Mouse (Mus musculus) megakaryocyte progenitor cell, adult 5-6 weeks (primary cell): ENCODE data around the gene Cnga4. TPM values are rescaled to one million over a fixed set of nuclear protein-coding genes. Genes with fewer than 3 reads are reported as not detected.
"Not testable (repeated sequence)": the region's sequence is repeated elsewhere in the genome, so short reads cannot be mapped to it uniquely, and the experiment has no call there.

Source experiments
- ATAC-seq: replicated peaks from 2 replicates; pipeline ENCODE4 v1.8.0; 2016; ENCODE audit warnings: mild to moderate bottlenecking, moderate TSS enrichment, inconsistent platforms; ENCODE audit not compliant: poor library complexity
- total RNA-seq, 2 experiments: library from RNA; stranded (forward) in 1 of 2; stranded (reverse) in 1 of 2; fragments of 157-497, 149-512 nt in 1 of 2; fragments of 200-1000 nt in 1 of 2; gene quantifications; 2 replicates each; pipeline versions ENCODE4 v1.2.3 to v1.2.4; 2015 to 2017

Gene Cnga4
- 0.07 TPM in 1 of 2 replicates, not detected in the other for total RNA-seq (2015)
- not detected in 2 replicates for total RNA-seq (2017)

GRCm38 (mm10) chr7:105404268-105404667 lies at the start of gene Cnga4:
Gene Cnga4, plus strand, starts transcription at chr7:105404568.
- no peak for ATAC-seq

GRCm38 (mm10) chr7:105356064-105356463 lies 48.3 kb upstream of the Cnga4 start:
- ATAC-seq, result not testable (repeated sequence)

GRCm38 (mm10) chr7:105356487-105356886 lies 47.9 kb upstream of the Cnga4 start:
- ATAC-seq, result not testable (repeated sequence)

- ATAC-seq, result no peak
These were observed 42.7 kb upstream of the Cnga4 start for GRCm38 (mm10) chr7:105361713-105362112.

GRCm38 (mm10) chr7:105367268-105367667 lies 37.1 kb upstream of the Cnga4 start:
- peak; percentile 56; the same call in 1 of the 2 replicates for ATAC-seq

GRCm38 (mm10) chr7:105367930-105368329 lies 36.4 kb upstream of the Cnga4 start, which contains the start of gene Olfr692:
Gene Olfr692, plus strand, starts transcription at chr7:105368230.
- ATAC-seq, result no peak

GRCm38 (mm10) chr7:105368521-105368920 lies 35.8 kb upstream of the Cnga4 start:
- no peak for ATAC-seq

GRCm38 (mm10) chr7:105372912-105373311 lies 31.5 kb upstream of the Cnga4 start:
- peak; percentile 85 for ATAC-seq

- peak; percentile 71 for ATAC-seq
These were observed 30.9 kb upstream of the Cnga4 start for GRCm38 (mm10) chr7:105373509-105373908.

- no peak for ATAC-seq
These were observed 30.4 kb upstream of the Cnga4 start for GRCm38 (mm10) chr7:105373976-105374375.

GRCm38 (mm10) chr7:105374866-105375265 lies 29.5 kb upstream of the Cnga4 start, which contains the start of gene Gm5901:
Gene Gm5901, plus strand, starts transcription at chr7:105375038.
- ATAC-seq, result no peak

- peak; percentile 75 for ATAC-seq
These were observed 24.0 kb upstream of the Cnga4 start for GRCm38 (mm10) chr7:105380329-105380728.

GRCm38 (mm10) chr7:105387696-105388095 lies 16.7 kb upstream of the Cnga4 start:
- peak; percentile 80 for ATAC-seq

GRCm38 (mm10) chr7:105390236-105390635 lies 14.1 kb upstream of the Cnga4 start:
- ATAC-seq, result peak; percentile 59

- ATAC-seq, result no peak
These were observed 9.8 kb upstream of the Cnga4 start for GRCm38 (mm10) chr7:105394606-105395005.

GRCm38 (mm10) chr7:105395131-105395820 lies 9.1 kb upstream of the Cnga4 start:
- ATAC-seq, result no peak

- no peak for ATAC-seq
These were observed 8.2 kb upstream of the Cnga4 start for GRCm38 (mm10) chr7:105396126-105396525.

GRCm38 (mm10) chr7:105399058-105399934 lies 5.1 kb upstream of the Cnga4 start:
- ATAC-seq, result peak; percentile 49

- peak; percentile 76 for ATAC-seq
These were observed 4.3 kb upstream of the Cnga4 start, which contains the start of gene Fam160a2 for GRCm38 (mm10) chr7:105399935-105400624. Gene Fam160a2, minus strand, starts transcription at chr7:105400054.

- ATAC-seq, result peak; percentile 71
These were observed 2.0 kb downstream of the Cnga4 start for GRCm38 (mm10) chr7:105406322-105406721.
